Mouse (Mus musculus) bone marrow macrophage, adult 2 months (primary cell): ENCODE results near the gene Pde5a. TPM values are rescaled to one million over a fixed set of nuclear protein-coding genes. Genes with fewer than 3 reads are reported as not detected.

Experiments
- H3K27ac ChIP-seq: 2 replicates; pipeline ENCODE4 v1.5.1; 2012; ENCODE audit warnings: low read depth, low read length; ENCODE audit not compliant: insufficient read depth
- H3K4me1 ChIP-seq: 2 replicates; pipeline ENCODE4 v1.6.1; 2012; ENCODE audit warnings: low read length; ENCODE audit not compliant: control insufficient read depth, insufficient read depth
- H3K4me3 ChIP-seq: 2 replicates; pipeline ENCODE4 v1.5.1; 2012; ENCODE audit warnings: mild to moderate bottlenecking, low read length, moderate library complexity; ENCODE audit not compliant: insufficient read depth
- CTCF ChIP-seq: IDR thresholded peaks from 2 replicates; pipeline ENCODE4 v1.5.1; 2012; ENCODE audit warnings: low read depth, mild to moderate bottlenecking, low read length, moderate library complexity
- POLR2A ChIP-seq: IDR thresholded peaks from 2 replicates; pipeline ENCODE4 v1.6.1; 2012; ENCODE audit warnings: mild to moderate bottlenecking, low read depth, low read length, borderline replicate concordance
- polyA plus RNA-seq: library from polyadenylated mRNA; stranded (reverse); fragments of >200 nt; gene quantifications from 2 replicates; pipeline ENCODE4 v1.2.4, GENCODE M21; 2012; ENCODE audit not compliant: missing spikeins, insufficient read depth, insufficient read length

Gene Pde5a
- polyA plus RNA-seq, 1 experiment, result 0.98 TPM

DNA sequence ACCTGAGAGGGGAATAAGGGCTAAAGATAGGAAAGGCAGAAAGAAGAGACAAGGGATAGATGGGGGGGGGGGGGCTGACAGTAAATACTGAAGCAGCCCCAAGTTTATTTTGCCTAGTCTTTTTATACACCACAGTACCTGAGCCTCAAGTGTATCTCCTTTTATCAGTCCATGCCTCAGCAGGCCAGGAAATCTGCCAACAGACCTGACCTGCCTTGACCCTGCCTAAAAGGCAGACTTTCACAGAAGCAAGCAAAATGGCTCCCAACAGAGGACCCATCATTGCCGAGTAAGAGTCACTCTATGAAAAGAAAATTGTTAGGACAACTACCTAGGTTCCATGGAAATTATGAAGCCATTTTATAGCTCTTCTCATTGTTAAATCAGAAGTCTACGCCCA is 179.1 kb downstream of the Pde5a start:
- no peak for TF ChIP-seq POLR2A
- no peak for TF ChIP-seq CTCF
- Histone ChIP-seq H3K4me3 (no peak overlapping the region), H3K4me1 (no peaks in the 10 kb centered on the region), H3K27ac (no peak overlapping the region)

Other genes with a start within 250 kb of the Pde5a start
- gene Fnbp1l, start 109.2 kb upstream of the Pde5a start, polyA plus RNA-seq, result 49.4 and 51.3 TPM in 2 replicates
- not detected in 2 replicates for gene Fabp2, start 166.1 kb downstream of the Pde5a start, polyA plus RNA-seq
- not detected in 2 replicates for gene Gm10959, start 190.4 kb downstream of the Pde5a start, polyA plus RNA-seq
- gene 1810037I17Rik, start 195.3 kb downstream of the Pde5a start, polyA plus RNA-seq, result 61.9 and 73.6 TPM in 2 replicates